Mouse (Mus musculus) brain, embryonic 14.5 days (tissue): ENCODE results near the gene Ptprj.

Experiments used
- CTCF ChIP-seq: fragments of 200-500 bp; IDR thresholded peaks from 2 replicates; pipeline ENCODE4 v1.5.1; 2012; ENCODE audit warnings: inconsistent platforms, mild to moderate bottlenecking, moderate library complexity, borderline replicate concordance; ENCODE audit not compliant: insufficient read depth, insufficient read length; ENCODE audit errors: extremely low read depth
- POLR2A ChIP-seq: fragments of 200-500 bp; IDR thresholded peaks from 2 replicates; pipeline ENCODE4 v1.6.1; 2012; ENCODE audit warnings: mild to moderate bottlenecking, inconsistent platforms, borderline replicate concordance; ENCODE audit not compliant: poor library complexity, insufficient read depth, insufficient read length, severe bottlenecking; ENCODE audit errors: extremely low read depth

- no peak for TF ChIP-seq CTCF
- TF ChIP-seq POLR2A, result no peak
Observed at GRCm38 (mm10) chr2:90443811-90444210, 136.6 kb downstream of the Ptprj start.
